In the genomic region with DNA sequence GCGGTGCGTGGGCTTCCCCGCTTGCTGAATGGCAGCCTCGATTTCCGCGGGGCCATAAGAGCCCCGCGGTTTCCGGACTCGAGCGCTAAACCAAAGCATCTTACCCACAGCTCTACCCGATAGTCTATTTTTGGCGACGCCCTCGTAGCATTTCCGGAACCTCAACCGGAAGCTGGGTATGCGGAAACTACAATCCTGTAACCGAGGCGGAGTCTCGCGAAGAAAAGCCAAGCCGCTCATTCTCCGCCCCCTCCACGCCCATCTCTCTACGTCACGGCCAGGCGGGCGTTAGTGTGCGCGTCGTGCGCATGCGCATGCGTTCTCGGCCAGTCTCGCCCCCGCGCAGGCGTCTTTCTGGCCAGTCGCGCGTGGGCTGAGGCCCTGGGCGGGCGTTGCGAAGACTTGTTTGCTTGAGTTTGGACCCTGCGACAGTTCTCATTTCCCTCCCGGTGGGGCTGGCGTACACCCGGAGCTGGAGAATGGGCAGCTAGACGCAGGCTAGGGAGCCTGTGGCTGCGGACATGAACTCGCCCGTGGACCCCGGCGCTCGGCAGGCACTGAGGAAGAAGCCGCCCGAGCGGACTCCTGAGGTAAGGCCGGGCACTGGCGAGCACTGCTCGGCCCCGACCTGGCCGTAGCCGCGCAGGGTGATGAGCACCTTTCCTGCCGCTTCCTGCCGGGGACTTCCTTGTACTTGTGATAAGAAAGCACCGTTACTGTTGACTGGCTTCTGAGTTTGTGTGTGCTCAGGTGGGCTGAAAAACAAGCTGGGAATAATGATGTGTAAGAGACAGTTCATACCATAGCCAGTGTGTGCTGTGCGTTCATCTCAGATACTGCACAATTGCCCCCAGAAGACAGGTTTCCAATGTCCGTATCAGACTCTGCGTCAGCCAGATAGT, we compare ENCODE assay signal across 1 mouse cellular context.
TF ChIP-seq lines count a peak whose summit lies in the region.

A gene (plus strand): TSS at position 319 of the 902 bp plus-strand sequence.

TF ChIP-seq in MEL, 35 proteins besides CTCF, POLR2A, EP300 and RAD21 (continued from another document):
- TF ChIP-seq USF2 (IDR thresholded peaks at IDR 0.05; ENCODE audit: borderline replicate concordance in 1 of 2, insufficient read depth in 1 of 2, low read depth in 1 of 2, low read length in 2 of 2) (no peak), GABPA (IDR thresholded peaks at IDR 0.05; ENCODE audit: low read depth, low read length) (no peak), ZC3H11A (IDR thresholded peaks at IDR 0.05; ENCODE audit: low read depth, low read length) (no peak), MXI1 (IDR thresholded peaks at IDR 0.05; ENCODE audit: low read depth, low read length) (peak; percentile 74), CHD2 (IDR thresholded peaks at IDR 0.05; ENCODE audit: low read length) (peak; percentile 86), POLR2AphosphoS2 (IDR thresholded peaks at IDR 0.05; ENCODE audit: low read length) (peak; percentile 96), MAX (IDR thresholded peaks at IDR 0.05; ENCODE audit: low read length) (peak; percentile 39; the same call in 1 of the 2 replicates), MEF2A (IDR thresholded peaks at IDR 0.05; ENCODE audit: extremely low read depth, insufficient replicate concordance, low read depth, low read length, poor library complexity, severe bottlenecking) (peak; percentile 99), HCFC1 (IDR thresholded peaks at IDR 0.05; ENCODE audit: low read depth, low read length) (peak; percentile 81), NRF1 (IDR thresholded peaks at IDR 0.05; ENCODE audit: insufficient read depth, low read depth, low read length, poor library complexity, severe bottlenecking) (peak; percentile 99; the same call in 1 of the 2 replicates), JUND (IDR thresholded peaks at IDR 0.05; ENCODE audit: low read depth, low read length) (no peak), USF1 (IDR thresholded peaks at IDR 0.05; ENCODE audit: low read depth, low read length) (peak; percentile 37), MYC (IDR thresholded peaks at IDR 0.05; ENCODE audit: low read depth, low read length) (peak; percentile 19; the same call in 1 of the 2 replicates), ETS1 (IDR thresholded peaks at IDR 0.05; ENCODE audit: low read depth, low read length) (peak; percentile 92), MAZ (IDR thresholded peaks at IDR 0.05; ENCODE audit: low read depth, low read length) (peak; percentile 9; the same call in 1 of the 2 replicates), TAL1 (IDR thresholded peaks at IDR 0.05; ENCODE audit: low read length) (peak; percentile 54)
